Mouse (Mus musculus) ES-E14 (cell line): ENCODE results near the gene Pdk3.

Source experiments
- ZC3H11A ChIP-seq: IDR thresholded peaks from 2 replicates; pipeline ENCODE4 v1.6.1; 2012; ENCODE audit warnings: low read depth, mild to moderate bottlenecking, inconsistent platforms, low read length, borderline replicate concordance
- ZNF384 ChIP-seq: IDR thresholded peaks from 2 replicates; pipeline ENCODE4 v1.6.1; 2012; ENCODE audit warnings: low read depth, low read length, inconsistent platforms

DNA sequence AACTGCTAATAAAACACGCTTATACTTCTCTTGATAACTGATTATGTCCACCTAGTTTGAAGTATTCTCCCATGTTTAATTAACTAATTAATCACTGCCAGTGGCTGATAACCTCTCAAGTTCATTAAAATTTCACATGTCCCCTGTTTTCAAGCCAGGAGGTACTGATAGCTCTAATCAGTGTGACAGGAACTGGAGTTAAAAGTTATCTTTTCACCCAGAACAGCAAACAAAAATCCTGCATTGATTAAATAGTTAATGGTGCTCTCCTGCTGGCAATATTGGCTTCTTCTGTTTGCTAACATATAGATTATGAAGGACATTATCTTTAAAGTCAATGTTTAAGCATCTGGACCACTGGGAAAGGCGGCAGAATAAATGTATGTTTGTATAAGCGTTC is 71.2 kb downstream of the Pdk3 start:
- no peak for TF ChIP-seq ZNF384
- no peak for TF ChIP-seq ZC3H11A
